Mouse (Mus musculus) thymus, postnatal 0 days (tissue): ENCODE data around the gene 2010003K11Rik. TPM values are rescaled to one million over a fixed set of nuclear protein-coding genes. Genes with fewer than 3 reads are reported as not detected.
A peak's percentile ranks its signal among the peaks of the same experiment; 100 is the strongest.

ENCODE experiments used
- DNase-seq: peaks from one replicate; pipeline ENCODE4 v3.0.0-alpha.2; 2015; ENCODE audit warnings: low spot score
- polyA plus RNA-seq: library from polyadenylated mRNA; unstranded; fragments of >200 nt; fragmentation: Nextera tagmentation; extraction: Ambion mirVana; gene quantifications from 2 replicates; pipeline ENCODE4 v1.2.1, GENCODE M21; 2015

The 2010003K11Rik gene
- polyA plus RNA-seq, 1 experiment from 2014 or later: not detected

- DNase-seq: peak; percentile 81
Observed at GRCm38 (mm10) chr19:4497263-4497973, 965 bp downstream of the 2010003K11Rik start.

GRCm38 (mm10) chr19:4496535-4497262 is 1.7 kb downstream of the 2010003K11Rik start:
- no peak for DNase-seq

- no peak for DNase-seq
Observed at GRCm38 (mm10) chr19:4495814-4496213, 2.6 kb downstream of the 2010003K11Rik start.

- no peak for DNase-seq
Observed at GRCm38 (mm10) chr19:4494707-4495106, 3.7 kb downstream of the 2010003K11Rik start.

GRCm38 (mm10) chr19:4492526-4493296 is 5.7 kb downstream of the 2010003K11Rik start:
- DNase-seq: no peak

- no peak for DNase-seq
Observed at GRCm38 (mm10) chr19:4491080-4491695, 7.2 kb downstream of the 2010003K11Rik start.

GRCm38 (mm10) chr19:4487877-4488276 is 10.5 kb downstream of the 2010003K11Rik start:
- no peak for DNase-seq

GRCm38 (mm10) chr19:4485006-4485405 is 13.4 kb downstream of the 2010003K11Rik start:
- no peak for DNase-seq

- DNase-seq: no peak
Observed at GRCm38 (mm10) chr19:4482111-4482859, 16.1 kb downstream of the 2010003K11Rik start.

- DNase-seq: no peak
Observed at GRCm38 (mm10) chr19:4481326-4481725, 17.1 kb downstream of the 2010003K11Rik start.

GRCm38 (mm10) chr19:4480041-4480440 is 18.3 kb downstream of the 2010003K11Rik start:
- no peak for DNase-seq

GRCm38 (mm10) chr19:4478190-4478516 is 20.2 kb downstream of the 2010003K11Rik start:
- DNase-seq: no peak

- DNase-seq: no peak
Observed at GRCm38 (mm10) chr19:4477345-4478189, 20.8 kb downstream of the 2010003K11Rik start, which contains the start of gene Syt12. Syt12 (minus strand) TSS chr19:4477447.

- DNase-seq: no peak
Observed at GRCm38 (mm10) chr19:4476601-4477257, 21.7 kb downstream of the 2010003K11Rik start.

GRCm38 (mm10) chr19:4475224-4475925 is 23.0 kb downstream of the 2010003K11Rik start:
- DNase-seq: peak; percentile 60

GRCm38 (mm10) chr19:4474739-4475138 is 23.6 kb downstream of the 2010003K11Rik start:
- no peak for DNase-seq

- no peak for DNase-seq
Observed at GRCm38 (mm10) chr19:4473549-4473948, 24.8 kb downstream of the 2010003K11Rik start.

GRCm38 (mm10) chr19:4468363-4468762 is 30.0 kb downstream of the 2010003K11Rik start:
- DNase-seq: peak; percentile 26

GRCm38 (mm10) chr19:4464666-4465065 is 33.7 kb downstream of the 2010003K11Rik start:
- no peak for DNase-seq
